Mouse (Mus musculus) CH12.LX (cell line): Measurements from ENCODE around the gene Dnajc17.

Source experiments
- GABPA ChIP-seq: IDR thresholded peaks from 2 replicates; pipeline ENCODE4 v1.6.1; 2012; ENCODE audit warnings: low read depth, low read length, improper control_type of control experiment, inconsistent platforms; ENCODE audit not compliant: insufficient replicate concordance
- POLR2A ChIP-seq: IDR thresholded peaks from 2 replicates; pipeline ENCODE4 v1.6.1; 2011; ENCODE audit warnings: low read depth, mild to moderate bottlenecking, improper control_type of control experiment, low read length

DNA sequence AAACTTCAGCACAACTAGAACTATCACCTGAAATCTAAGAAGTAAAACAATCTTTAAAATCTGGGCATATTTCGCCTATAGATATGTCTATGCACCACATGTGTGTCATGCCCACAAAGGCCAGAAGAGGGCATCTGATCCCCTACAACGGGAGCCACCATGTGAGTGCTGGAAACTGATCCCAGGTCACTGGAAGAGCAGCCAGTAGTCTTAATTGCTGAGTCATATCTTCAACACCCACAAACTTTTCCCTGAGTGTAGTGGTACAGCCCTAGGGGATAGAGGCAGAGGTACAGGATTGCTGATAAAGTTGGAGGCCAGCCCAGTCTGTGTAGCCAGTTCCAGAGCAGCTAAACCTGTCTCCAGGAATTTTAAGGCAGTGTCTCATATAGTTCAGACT lies 63.4 kb downstream of the Dnajc17 start:
- TF ChIP-seq GABPA (no peak), POLR2A (no peak)
